Mouse (Mus musculus) lung, embryonic 14.5 days (tissue): ENCODE measurements around the gene Olfr1427. TPM values are rescaled to one million over a fixed set of nuclear protein-coding genes. Genes with fewer than 3 reads are reported as not detected.
"Not testable (repeated sequence)": the region's sequence is repeated elsewhere in the genome, so short reads cannot be mapped to it uniquely, and the experiment has no call there.

Experiments used
- ATAC-seq: fragments of 200-750 bp; cut with Nextera tagmentation; 2 replicates; pipeline ENCODE4 v1.8.0; 2017; ENCODE audit warnings: mild to moderate bottlenecking, moderate TSS enrichment, moderate library complexity; ENCODE audit not compliant: insufficient read depth
- DNase-seq: peaks from one replicate; pipeline ENCODE4 v3.0.0-alpha.2; 2015
- H3K27ac ChIP-seq: fragments of 300-500 bp; sonication (generic); 2 replicates; pipeline ENCODE4 v1.5.1; 2014; ENCODE audit warnings: low read depth, mild to moderate bottlenecking, moderate library complexity
- H3K27me3 ChIP-seq: fragments of 300-500 bp; sonication (generic); 2 replicates; pipeline ENCODE4 v1.6.1; 2014; ENCODE audit warnings: low read length, control low read depth; ENCODE audit not compliant: insufficient read depth
- H3K36me3 ChIP-seq: fragments of 300-500 bp; sonication (generic); 2 replicates; pipeline ENCODE4 v1.6.1; 2014; ENCODE audit warnings: control low read depth; ENCODE audit not compliant: insufficient read depth
- H3K4me1 ChIP-seq: fragments of 300-500 bp; sonication (generic); 2 replicates; pipeline ENCODE4 v1.6.1; 2014; ENCODE audit warnings: antibody characterized with exemption, control low read depth; ENCODE audit not compliant: insufficient read depth
- H3K4me2 ChIP-seq: fragments of 300-500 bp; sonication (generic); 2 replicates; pipeline ENCODE4 v1.6.1; 2014; ENCODE audit warnings: mild to moderate bottlenecking
- H3K4me3 ChIP-seq: fragments of 300-500 bp; sonication (generic); 2 replicates; pipeline ENCODE4 v1.5.1; 2014; ENCODE audit warnings: low read depth, low read length
- H3K9ac ChIP-seq: fragments of 300-500 bp; sonication (generic); 2 replicates; pipeline ENCODE4 v1.6.1; 2014
- H3K9me3 ChIP-seq: fragments of 300-500 bp; sonication (generic); 2 replicates; pipeline ENCODE4 v1.6.1; 2016; ENCODE audit warnings: low read depth, low read length, control low read depth
- CTCF ChIP-seq: IDR thresholded peaks from 2 replicates; pipeline ENCODE4 v1.5.1; 2016; ENCODE audit warnings: antibody characterized with exemption, low read depth
- WGBS: fragments of 180-500 bp; shearing (Covaris S2); extraction: QIAGEN DNeasy Blood & Tissue Kit; methylation state at CpG from one replicate; pipeline ENCODE4 v1.1.7; 2014; 5-methylcytosine and 5-hydroxymethylcytosine counted together
- polyA plus RNA-seq: library from polyadenylated mRNA; unstranded; fragments of >200 nt; fragmentation: Nextera tagmentation; extraction: Ambion mirVana; gene quantifications from 2 replicates; pipeline ENCODE4 v1.2.1, GENCODE M21; 2014

Gene Olfr1427
- polyA plus RNA-seq, 1 experiment from 2014 or later, result not detected

- H3K4me3 ChIP-seq, result no peak overlapping the region
- DNase-seq, result no peak
- no peaks in the 10 kb centered on the region for H3K27me3 ChIP-seq
- H3K9ac ChIP-seq, result no peak overlapping the region
- no peak for ATAC-seq
- H3K4me2 ChIP-seq, result no peak overlapping the region
- 57% methylated on average over 1 of the region's 1 CpGs for WGBS
- no peaks in the 10 kb centered on the region for H3K4me1 ChIP-seq
- H3K36me3 ChIP-seq, result no peaks in the 10 kb centered on the region
- H3K27ac ChIP-seq, result no peak overlapping the region
- TF ChIP-seq CTCF, result no peak
- no peaks in the 10 kb centered on the region for H3K9me3 ChIP-seq
Observed at GRCm38 (mm10) chr19:12104541-12104940, 1.4 kb upstream of the Olfr1427 start.

DNA sequence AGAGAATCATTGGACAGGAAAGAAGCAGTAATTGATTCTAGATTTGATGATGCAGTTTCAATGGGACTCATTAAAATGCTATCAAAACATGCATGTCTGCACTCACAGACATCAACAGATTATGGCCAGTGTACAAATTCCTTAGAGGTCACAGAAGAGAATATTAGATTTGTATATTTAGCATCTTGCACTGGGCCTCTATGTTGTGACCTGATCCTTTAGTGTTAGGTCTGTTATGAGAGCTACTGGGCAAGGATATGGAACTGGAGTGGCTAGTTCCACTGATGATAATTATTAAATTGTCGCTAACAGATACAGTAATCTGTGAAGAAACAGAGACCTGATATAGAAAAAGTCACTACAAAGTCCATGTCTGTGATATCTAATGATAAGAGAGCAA lies 11.2 kb downstream of the Olfr1427 start, which contains the start of gene Olfr1426:
Gene Olfr1426, minus strand, starts transcription at position 101 of the 400 bp plus-strand sequence.
- DNase-seq (no peak), ATAC-seq (no peak)
- Histone ChIP-seq H3K9me3 (no peaks in the 10 kb centered on the region), H3K36me3 (no peaks in the 10 kb centered on the region), H3K4me2 (no peak within 1 kb of the TSS), H3K4me1 (no peaks in the 10 kb centered on the region), H3K27me3 (no peaks in the 10 kb centered on the region), H3K4me3 (no peak within 1 kb of the TSS), H3K27ac (no peak within 1 kb of the TSS), H3K9ac (no peak within 1 kb of the TSS)
- no peak for TF ChIP-seq CTCF
- 59% methylated on average over 1 of the region's 1 CpGs for WGBS

GRCm38 (mm10) chr19:12077631-12078030 lies 25.5 kb downstream of the Olfr1427 start, which contains the start of gene Olfr1425:
TSS of gene Olfr1425 (minus strand) at chr19:12077731.
- not testable (repeated sequence) for H3K27ac ChIP-seq, H3K36me3 ChIP-seq, ATAC-seq, H3K4me3 ChIP-seq, H3K9ac ChIP-seq, DNase-seq, H3K9me3 ChIP-seq, H3K27me3 ChIP-seq, H3K4me2 ChIP-seq, H3K4me1 ChIP-seq
- WGBS, result 77% methylated on average over 4 of the region's 4 CpGs

GRCm38 (mm10) chr19:12069546-12069945 lies 33.6 kb downstream of the Olfr1427 start:
- not testable (repeated sequence) for H3K27me3 ChIP-seq, ATAC-seq

GRCm38 (mm10) chr19:12067806-12068205 lies 35.3 kb downstream of the Olfr1427 start:
- DNase-seq, H3K9me3 ChIP-seq, H3K4me3 ChIP-seq, H3K4me1 ChIP-seq, H3K36me3 ChIP-seq, H3K9ac ChIP-seq, ATAC-seq, H3K27ac ChIP-seq, H3K4me2 ChIP-seq, H3K27me3 ChIP-seq: not testable (repeated sequence)
- WGBS, result 65% methylated on average over 1 of the region's 1 CpGs

More at GRCm38 (mm10) chr19:12069546-12069945, 33.6 kb downstream of the Olfr1427 start:
- not testable (repeated sequence) for H3K9ac ChIP-seq, H3K4me2 ChIP-seq, H3K36me3 ChIP-seq, H3K4me1 ChIP-seq, H3K9me3 ChIP-seq, DNase-seq, H3K27ac ChIP-seq, H3K4me3 ChIP-seq
- WGBS, result 71% methylated on average over 1 of the region's 1 CpGs

- H3K4me3 ChIP-seq, H3K27me3 ChIP-seq, H3K4me1 ChIP-seq, H3K9ac ChIP-seq, ATAC-seq, H3K27ac ChIP-seq, DNase-seq, H3K4me2 ChIP-seq, H3K9me3 ChIP-seq, H3K36me3 ChIP-seq: not testable (repeated sequence)
- WGBS, result 83% methylated on average over 1 of the region's 1 CpGs
Observed at GRCm38 (mm10) chr19:12062582-12062981, 40.6 kb downstream of the Olfr1427 start, which contains the start of gene Olfr1424. TSS of gene Olfr1424 (minus strand) at chr19:12062682.

Other genes with a start within 250 kb of the Olfr1427 start
- not detected in 2 replicates for gene Olfr1418, start 242.3 kb downstream of the Olfr1427 start, polyA plus RNA-seq
- gene Olfr1419, start 228.2 kb downstream of the Olfr1427 start, polyA plus RNA-seq, result not detected in 2 replicates
- 0.05 TPM in 1 of 2 replicates, not detected in the other for gene Olfr1420, start 216.8 kb downstream of the Olfr1427 start, polyA plus RNA-seq
- 25.9 TPM in 2 replicates for gene Patl1, start 190.9 kb downstream of the Olfr1427 start, polyA plus RNA-seq
- gene Osbp, start 137.4 kb downstream of the Olfr1427 start, polyA plus RNA-seq, result 7.4 and 7.5 TPM in 2 replicates
- gene Olfr1423, start 62.0 kb downstream of the Olfr1427 start, polyA plus RNA-seq, result not detected in 2 replicates
- gene Olfr1424, start 40.7 kb downstream of the Olfr1427 start, polyA plus RNA-seq, result not detected in 2 replicates
- gene Olfr1425, start 25.6 kb downstream of the Olfr1427 start, polyA plus RNA-seq, result not detected in 2 replicates
- gene Olfr1426, start 11.3 kb downstream of the Olfr1427 start, polyA plus RNA-seq, result not detected in 2 replicates
- gene Olfr1428, start 12.6 kb upstream of the Olfr1427 start, polyA plus RNA-seq, result not detected in 2 replicates
- not detected in 2 replicates for gene Olfr76, start 19.9 kb upstream of the Olfr1427 start, polyA plus RNA-seq
- gene Olfr1555-ps1, start 66.8 kb upstream of the Olfr1427 start, polyA plus RNA-seq, result not detected in 2 replicates
- gene Olfr1431, start 97.3 kb upstream of the Olfr1427 start, polyA plus RNA-seq, result not detected in 2 replicates
- gene Olfr1432, start 129.3 kb upstream of the Olfr1427 start, polyA plus RNA-seq, result not detected in 2 replicates
- gene Olfr262, start 138.3 kb upstream of the Olfr1427 start, polyA plus RNA-seq, result not detected in 2 replicates
- gene Olfr235, start 157.7 kb upstream of the Olfr1427 start, polyA plus RNA-seq, result not detected in 2 replicates
- not detected in 2 replicates for gene Olfr1434, start 176.5 kb upstream of the Olfr1427 start, polyA plus RNA-seq
- not detected in 2 replicates for gene Olfr1436, start 195.8 kb upstream of the Olfr1427 start, polyA plus RNA-seq
- not detected in 2 replicates for gene Olfr1437, start 221.8 kb upstream of the Olfr1427 start, polyA plus RNA-seq
- gene Olfr1438-ps1, start 232.6 kb upstream of the Olfr1427 start, polyA plus RNA-seq, result not detected in 2 replicates